Mouse (Mus musculus): ENCODE measurements around the gene Dusp1. TPM values are rescaled to one million over a fixed set of nuclear protein-coding genes. Genes with fewer than 3 reads are reported as not detected.

Gene Dusp1
- polyA plus RNA-seq, 1 experiment from 2014 or later = 27.1 TPM

DNA sequence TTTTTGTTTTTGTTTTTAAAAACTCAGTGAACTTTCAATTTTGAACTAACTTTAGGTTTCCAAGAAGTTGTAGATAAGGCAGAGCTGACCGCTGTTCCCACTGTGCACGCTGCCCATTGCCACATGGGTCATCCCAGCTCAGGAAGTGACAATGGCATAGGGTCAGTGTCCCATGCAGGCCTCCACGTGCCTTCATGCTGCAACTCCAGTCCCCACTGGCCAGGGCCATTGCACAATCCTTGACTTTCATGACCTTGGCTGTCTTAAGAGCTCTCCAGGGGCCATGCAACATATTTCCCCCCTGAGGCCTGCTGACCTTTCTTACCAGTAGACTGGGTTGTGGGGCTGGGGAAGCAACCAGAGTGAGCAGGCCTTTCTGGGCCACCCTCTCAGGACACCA, 9.4 kb upstream of the Dusp1 start:
- no peaks in the 10 kb centered on the region for H3K27me3 ChIP-seq (replicated peaks; ENCODE audit: control insufficient read depth, insufficient read depth, low read length)
- H3K36me3 ChIP-seq (ENCODE audit: control insufficient read depth, insufficient read depth, low read length) = peaks cover 14% of the 10 kb centered on the region
- no peak overlapping the region for H3K4me3 ChIP-seq (ENCODE audit: low read length)
- no peaks in the 10 kb centered on the region; the same call in 1 of the 2 replicates for H3K4me1 ChIP-seq (ENCODE audit: control insufficient read depth, insufficient read depth, low read depth, low read length)
- H3K4me2 ChIP-seq (ENCODE audit: low read length) = no peak overlapping the region
- 88% methylated on average over 3 of the region's 3 CpGs for WGBS
- ATAC-seq = no peak
- no peak overlapping the region for H3K27ac ChIP-seq (ENCODE audit: low read depth, low read length)
- no peak overlapping the region for H3K9ac ChIP-seq (ENCODE audit: low read depth, low read length)
- H3K9me3 ChIP-seq (ENCODE audit: control insufficient read depth, low read length) = peaks cover 3% of the 10 kb centered on the region

DNA sequence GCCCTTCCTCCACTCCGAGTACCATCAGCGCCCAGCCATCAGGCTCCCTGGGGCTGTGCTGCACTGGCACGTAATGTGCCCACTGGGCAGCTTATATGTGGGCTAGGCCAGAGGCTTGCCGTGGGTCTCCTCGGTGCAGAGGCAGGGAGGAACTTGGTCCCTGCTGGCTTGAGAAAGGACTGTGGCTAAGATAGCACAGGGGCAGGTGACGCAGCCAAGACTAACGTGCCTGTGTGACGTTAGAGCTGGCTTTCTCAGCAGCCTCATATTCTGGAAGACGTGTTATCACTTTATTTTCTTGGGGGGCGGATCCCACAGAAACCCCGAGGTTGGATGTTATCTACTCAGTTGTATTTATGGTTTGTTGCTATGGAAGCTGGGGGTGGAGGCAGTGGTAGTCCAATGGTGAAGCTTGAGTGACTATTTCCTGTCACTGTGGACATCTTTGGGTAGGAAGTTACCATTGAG, 8.8 kb upstream of the Dusp1 start:
- Histone ChIP-seq H3K36me3 (ENCODE audit: control insufficient read depth, insufficient read depth, low read length) (peaks cover 14% of the 10 kb centered on the region), H3K27ac (ENCODE audit: low read depth, low read length) (no peak overlapping the region), H3K9me3 (ENCODE audit: control insufficient read depth, low read length) (peaks cover 3% of the 10 kb centered on the region), H3K4me3 (ENCODE audit: low read length) (no peak overlapping the region), H3K27me3 (replicated peaks; ENCODE audit: control insufficient read depth, insufficient read depth, low read length) (no peaks in the 10 kb centered on the region), H3K4me2 (ENCODE audit: low read length) (no peak overlapping the region), H3K4me1 (ENCODE audit: control insufficient read depth, insufficient read depth, low read depth, low read length) (no peaks in the 10 kb centered on the region), H3K9ac (ENCODE audit: low read depth, low read length) (no peak overlapping the region)
- WGBS = 86% methylated on average over 11 of the region's 11 CpGs
- ATAC-seq = no peak

DNA sequence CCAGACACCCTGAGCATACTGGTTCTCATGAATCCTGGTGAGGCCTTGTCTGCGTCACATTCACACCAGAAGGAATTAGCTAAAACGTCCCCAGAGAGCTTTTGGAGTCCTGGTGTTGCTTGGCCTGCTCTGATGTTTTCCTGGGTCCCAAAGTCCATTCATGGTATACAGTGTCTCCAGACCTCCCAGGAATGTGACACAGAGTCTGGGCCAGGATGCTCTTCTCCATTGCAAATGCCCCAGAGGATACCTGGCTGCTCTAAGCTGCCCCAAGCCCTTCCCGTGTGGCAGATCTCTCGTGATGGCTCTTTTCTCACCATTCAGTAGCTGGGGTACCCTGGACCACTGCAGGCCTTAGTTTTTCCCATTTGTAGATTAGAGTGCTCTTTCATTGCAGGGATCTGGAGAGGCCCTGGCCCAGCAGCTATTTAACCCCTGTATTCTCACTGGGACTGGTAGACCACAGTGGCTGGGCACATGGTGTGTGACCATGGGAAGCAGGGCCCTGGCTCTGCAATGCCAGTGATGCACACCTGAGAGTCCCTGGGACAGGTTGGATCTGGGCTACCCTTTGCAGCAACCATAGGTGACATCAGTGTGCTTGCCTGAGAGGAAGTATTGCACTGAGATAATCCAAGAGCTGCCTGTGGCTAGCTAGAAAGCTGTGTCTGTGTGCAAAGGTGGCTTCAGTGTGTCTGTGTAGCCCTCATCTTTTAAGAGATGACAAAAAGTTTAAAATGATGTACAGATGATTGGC, 7.8 kb upstream of the Dusp1 start:
- H3K36me3 ChIP-seq (ENCODE audit: control insufficient read depth, insufficient read depth, low read length) = peaks cover 18% of the 10 kb centered on the region
- WGBS = 91% methylated on average over 4 of the region's 4 CpGs

DNA sequence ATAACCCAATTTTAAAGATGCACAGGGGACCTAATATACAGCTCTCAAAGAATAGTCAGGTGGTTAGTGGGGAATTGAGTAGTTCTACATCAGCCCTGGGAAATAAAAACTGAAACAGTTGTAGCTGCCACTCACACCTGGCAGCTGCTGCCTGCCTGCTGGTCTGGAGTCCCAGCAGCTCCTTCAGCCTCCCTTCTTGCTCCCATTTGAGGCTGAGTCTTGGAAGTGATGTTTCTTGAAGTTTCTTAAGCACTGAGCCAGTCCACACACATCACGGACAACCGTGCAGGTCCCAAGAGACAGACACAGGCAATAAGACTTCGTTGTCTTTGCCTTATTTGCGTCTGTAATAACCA, 5.9 kb upstream of the Dusp1 start:
- Histone ChIP-seq H3K4me1 (ENCODE audit: control insufficient read depth, insufficient read depth, low read depth, low read length) (peaks cover 9% of the 10 kb centered on the region), H3K27ac (ENCODE audit: low read depth, low read length) (no peak overlapping the region), H3K27me3 (replicated peaks; ENCODE audit: control insufficient read depth, insufficient read depth, low read length) (no peaks in the 10 kb centered on the region), H3K9ac (ENCODE audit: low read depth, low read length) (no peak overlapping the region), H3K36me3 (ENCODE audit: control insufficient read depth, insufficient read depth, low read length) (peaks cover 18% of the 10 kb centered on the region), H3K9me3 (ENCODE audit: control insufficient read depth, low read length) (peaks cover 3% of the 10 kb centered on the region), H3K4me3 (ENCODE audit: low read length) (no peak overlapping the region), H3K4me2 (ENCODE audit: low read length) (no peak overlapping the region)
- no peak for ATAC-seq
- 97% methylated on average over 4 of the region's 4 CpGs for WGBS

More for the DNA sequence above, 7.8 kb upstream of the Dusp1 start:
- no peaks in the 10 kb centered on the region for H3K4me1 ChIP-seq (ENCODE audit: control insufficient read depth, insufficient read depth, low read depth, low read length)
- H3K27me3 ChIP-seq (replicated peaks; ENCODE audit: control insufficient read depth, insufficient read depth, low read length) = no peaks in the 10 kb centered on the region
- H3K9me3 ChIP-seq (ENCODE audit: control insufficient read depth, low read length) = peaks cover 3% of the 10 kb centered on the region
- H3K27ac ChIP-seq (ENCODE audit: low read depth, low read length) = no peak overlapping the region
- no peak overlapping the region for H3K9ac ChIP-seq (ENCODE audit: low read depth, low read length)
- no peak for ATAC-seq
- H3K4me2 ChIP-seq (ENCODE audit: low read length) = no peak overlapping the region
- no peak overlapping the region for H3K4me3 ChIP-seq (ENCODE audit: low read length)

DNA sequence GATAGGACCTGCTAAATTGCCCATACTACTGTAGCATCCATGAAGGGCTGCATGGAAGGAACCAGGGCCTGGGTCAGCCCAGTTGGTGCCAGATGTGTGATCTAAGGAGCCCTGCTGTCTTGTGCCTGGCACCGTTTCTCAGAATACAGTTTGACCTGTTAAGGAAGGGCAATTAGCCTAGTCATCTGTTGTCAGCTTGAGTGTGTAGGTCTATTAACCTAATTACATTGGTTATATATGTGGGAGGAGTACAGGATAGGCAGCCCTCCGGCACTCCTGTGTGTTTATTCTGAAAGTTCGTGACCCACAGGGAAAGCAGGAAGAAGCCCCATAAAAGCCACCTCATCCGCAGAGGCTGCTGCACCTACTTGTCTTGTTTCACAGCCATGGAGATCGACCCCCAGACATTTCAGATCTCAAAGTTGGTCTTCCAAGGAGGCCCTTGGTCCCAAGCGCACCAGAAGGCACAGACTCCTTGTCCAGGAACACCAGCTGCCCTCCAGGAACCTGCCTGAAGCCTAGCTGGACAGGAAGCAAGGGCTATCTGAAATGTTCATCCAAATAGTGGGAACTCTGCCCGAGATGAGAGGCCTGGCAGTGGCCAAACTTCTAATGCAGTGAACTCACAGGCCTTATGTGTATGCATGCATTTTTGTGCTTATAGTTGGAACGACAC, 5.4 kb upstream of the Dusp1 start:
- Histone ChIP-seq H3K4me1 (ENCODE audit: control insufficient read depth, insufficient read depth, low read depth, low read length) (peaks cover 14% of the 10 kb centered on the region), H3K27me3 (replicated peaks; ENCODE audit: control insufficient read depth, insufficient read depth, low read length) (no peaks in the 10 kb centered on the region), H3K4me3 (ENCODE audit: low read length) (no peak overlapping the region), H3K9me3 (ENCODE audit: control insufficient read depth, low read length) (peaks cover 3% of the 10 kb centered on the region), H3K9ac (ENCODE audit: low read depth, low read length) (no peak overlapping the region), H3K36me3 (ENCODE audit: control insufficient read depth, insufficient read depth, low read length) (peaks cover 18% of the 10 kb centered on the region), H3K4me2 (ENCODE audit: low read length) (no peak overlapping the region), H3K27ac (ENCODE audit: low read depth, low read length) (no peak overlapping the region)
- WGBS = 83% methylated on average over 8 of the region's 8 CpGs
- ATAC-seq = no peak

DNA sequence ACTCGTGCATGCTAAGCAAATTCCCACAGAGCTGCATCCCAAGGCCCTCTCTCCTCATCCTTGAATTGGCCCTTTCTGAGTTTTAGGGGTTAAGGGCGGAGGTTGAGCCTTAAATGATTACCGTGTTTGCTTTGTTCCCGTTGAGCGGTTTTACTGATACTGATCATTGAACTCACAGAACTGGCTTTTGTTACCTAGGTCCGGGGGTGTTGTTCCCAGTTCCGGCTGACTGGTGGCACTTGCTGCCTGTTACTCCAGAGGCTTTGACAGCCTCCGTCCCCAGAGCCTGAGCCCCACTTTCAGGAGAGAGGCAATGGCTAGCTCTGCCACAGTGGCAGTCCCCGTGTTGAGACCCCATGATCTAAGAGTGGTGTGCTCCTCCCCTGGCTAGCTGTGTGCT, 2.5 kb upstream of the Dusp1 start:
- no peak for ATAC-seq
- 64% methylated on average over 9 of the region's 9 CpGs for WGBS

DNA sequence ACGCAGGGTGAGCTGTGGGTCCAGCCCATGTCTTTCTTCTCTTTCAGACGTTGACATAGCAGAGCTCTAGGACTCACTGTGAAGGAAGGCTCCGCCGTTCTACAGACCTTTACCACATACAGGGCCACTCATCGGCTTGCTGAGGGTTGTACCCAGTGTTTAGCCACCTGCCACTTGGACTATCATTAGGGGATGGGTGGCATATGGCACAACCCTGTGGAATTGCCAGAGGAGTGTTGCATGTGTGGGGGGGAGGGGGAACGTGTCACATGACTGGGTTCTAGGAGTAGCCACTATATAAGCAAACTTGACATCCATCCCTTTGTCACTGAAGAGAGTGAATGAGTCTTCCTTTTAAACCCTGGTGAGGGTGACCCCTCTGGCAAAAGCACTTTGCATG, 1.5 kb upstream of the Dusp1 start:
- Histone ChIP-seq H3K9ac (ENCODE audit: low read depth, low read length) (no peak overlapping the region), H3K27me3 (replicated peaks; ENCODE audit: control insufficient read depth, insufficient read depth, low read length) (no peaks in the 10 kb centered on the region), H3K27ac (ENCODE audit: low read depth, low read length) (no peak overlapping the region), H3K36me3 (ENCODE audit: control insufficient read depth, insufficient read depth, low read length) (peaks cover 13% of the 10 kb centered on the region), H3K4me1 (ENCODE audit: control insufficient read depth, insufficient read depth, low read depth, low read length) (peaks cover 23% of the 10 kb centered on the region), H3K9me3 (ENCODE audit: control insufficient read depth, low read length) (peaks cover 3% of the 10 kb centered on the region), H3K4me2 (ENCODE audit: low read length) (no peak overlapping the region), H3K4me3 (ENCODE audit: low read length) (no peak overlapping the region)
- 81% methylated on average over 6 of the region's 6 CpGs for WGBS
- ATAC-seq = no peak

More for the DNA sequence above, 2.5 kb upstream of the Dusp1 start:
- Histone ChIP-seq H3K27ac (ENCODE audit: low read depth, low read length) (no peak overlapping the region), H3K36me3 (ENCODE audit: control insufficient read depth, insufficient read depth, low read length) (peaks cover 15% of the 10 kb centered on the region), H3K9ac (ENCODE audit: low read depth, low read length) (no peak overlapping the region), H3K9me3 (ENCODE audit: control insufficient read depth, low read length) (peaks cover 3% of the 10 kb centered on the region), H3K4me2 (ENCODE audit: low read length) (no peak overlapping the region), H3K4me1 (ENCODE audit: control insufficient read depth, insufficient read depth, low read depth, low read length) (peaks cover 23% of the 10 kb centered on the region), H3K27me3 (replicated peaks; ENCODE audit: control insufficient read depth, insufficient read depth, low read length) (no peaks in the 10 kb centered on the region), H3K4me3 (ENCODE audit: low read length) (no peak overlapping the region)

DNA sequence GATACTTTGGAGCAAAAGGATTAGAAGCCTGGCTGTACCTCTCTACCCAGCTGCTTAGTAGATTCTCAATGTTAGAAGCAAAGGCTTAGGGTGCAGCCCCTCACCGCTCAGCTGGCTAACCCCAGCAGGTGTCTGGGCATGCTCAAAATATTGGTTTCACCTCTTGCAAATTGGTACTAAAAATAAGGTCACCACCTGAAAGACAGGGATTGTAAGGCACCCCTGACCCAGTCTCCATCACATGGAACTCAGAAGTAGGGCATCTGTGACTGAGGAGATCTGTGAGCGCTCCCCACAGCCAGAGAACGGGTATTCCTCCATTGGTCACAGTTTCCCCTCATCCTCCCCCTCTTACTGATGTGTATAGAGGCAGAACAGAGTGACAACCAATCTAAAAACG, 364 bp upstream of the Dusp1 start:
- Histone ChIP-seq H3K27ac (ENCODE audit: low read depth, low read length) (peak overlapping the region; percentile 84), H3K4me2 (ENCODE audit: low read length) (peak overlapping the region; percentile 62), H3K36me3 (ENCODE audit: control insufficient read depth, insufficient read depth, low read length) (0 out of 2 replicates have a peak, but pooled peaks cover 4% of the 10 kb centered on the region), H3K9me3 (ENCODE audit: control insufficient read depth, low read length) (no peaks in the 10 kb centered on the region), H3K9ac (ENCODE audit: low read depth, low read length) (peak overlapping the region; percentile 87), H3K4me1 (ENCODE audit: control insufficient read depth, insufficient read depth, low read depth, low read length) (peaks cover 23% of the 10 kb centered on the region), H3K4me3 (ENCODE audit: low read length) (peak overlapping the region; percentile 85), H3K27me3 (replicated peaks; ENCODE audit: control insufficient read depth, insufficient read depth, low read length) (no peaks in the 10 kb centered on the region)
- 81% methylated on average over 4 of the region's 4 CpGs for WGBS
- no peak for ATAC-seq

DNA sequence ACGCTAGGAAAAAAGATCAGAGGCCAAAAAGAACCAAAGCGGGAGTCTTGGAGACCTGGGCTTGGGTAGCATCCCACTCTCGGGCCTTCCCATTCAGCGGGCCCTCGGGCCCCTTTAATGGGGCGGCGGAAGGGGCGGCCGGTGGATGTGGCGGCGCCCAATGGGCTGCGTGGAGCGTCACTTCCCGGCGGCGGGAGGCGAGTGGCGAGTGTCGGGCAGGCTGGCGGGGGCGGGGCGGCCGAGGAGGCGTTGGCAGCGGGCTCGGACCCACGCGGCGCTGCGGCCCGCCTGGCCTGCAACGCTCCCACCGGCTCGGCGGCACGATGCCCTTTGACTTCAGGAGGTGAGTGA, 663 bp downstream of the Dusp1 start, which contains the start of gene Ergic1:
Gene Ergic1 (plus strand): TSS at position 200 of the 351 bp plus-strand sequence.
- peak; percentile 98 for ATAC-seq
- Histone ChIP-seq H3K4me2 (ENCODE audit: low read length) (peak within 1 kb of the TSS; percentile 62), H3K27me3 (replicated peaks; ENCODE audit: control insufficient read depth, insufficient read depth, low read length) (no peaks in the 10 kb centered on the region), H3K27ac (ENCODE audit: low read depth, low read length) (peak within 1 kb of the TSS; percentile 84), H3K36me3 (ENCODE audit: control insufficient read depth, insufficient read depth, low read length) (0 out of 2 replicates have a peak, but pooled peaks cover 4% of the 10 kb centered on the region), H3K9me3 (ENCODE audit: control insufficient read depth, low read length) (no peaks in the 10 kb centered on the region), H3K9ac (ENCODE audit: low read depth, low read length) (peak within 1 kb of the TSS; percentile 87), H3K4me3 (ENCODE audit: low read length) (peak within 1 kb of the TSS; percentile 85), H3K4me1 (ENCODE audit: control insufficient read depth, insufficient read depth, low read depth, low read length) (peaks cover 23% of the 10 kb centered on the region)
- under 1% methylated on average over 34 of the region's 36 CpGs for WGBS
